Mouse (Mus musculus) megakaryocyte, embryonic 14.5 days (primary cell): ENCODE results near the gene Whrn. TPM values are rescaled to one million over a fixed set of nuclear protein-coding genes. Genes with fewer than 3 reads are reported as not detected.

ENCODE experiments used
- H3K27me3 ChIP-seq: replicated peaks from 2 replicates; pipeline ENCODE3; 2012; ENCODE audit warnings: inconsistent platforms
- H3K36me3 ChIP-seq: replicated peaks from 2 replicates; pipeline ENCODE3; 2012; ENCODE audit warnings: low read length, inconsistent platforms, mixed read lengths
- H3K4me1 ChIP-seq: 2 replicates; pipeline ENCODE4 v1.6.1; 2012; ENCODE audit warnings: inconsistent platforms
- H3K4me3 ChIP-seq: replicated peaks from 2 replicates; pipeline ENCODE3; 2012; ENCODE audit warnings: moderate library complexity, mild to moderate bottlenecking, inconsistent platforms
- H3K9me3 ChIP-seq: 2 replicates; pipeline ENCODE4 v1.6.1; 2012; ENCODE audit warnings: inconsistent platforms
- FLI1 ChIP-seq: IDR thresholded peaks from 2 replicates; pipeline ENCODE4 v1.6.1; 2012; ENCODE audit warnings: low read length, inconsistent platforms, mixed read lengths
- GATA1 ChIP-seq: IDR thresholded peaks from 3 replicates; pipeline ENCODE4 v1.6.1; 2012; ENCODE audit warnings: mixed read lengths, low read length, inconsistent platforms, borderline replicate concordance
- polyA plus RNA-seq: library from polyadenylated mRNA; stranded (reverse); fragments of >175 nt; gene quantifications from 2 replicates; pipeline ENCODE4 v1.2.3, GENCODE M21; 2012; ENCODE audit warnings: low replicate concordance; ENCODE audit not compliant: insufficient read depth

Gene Whrn
- polyA plus RNA-seq, 1 experiment = 0.30 TPM

DNA sequence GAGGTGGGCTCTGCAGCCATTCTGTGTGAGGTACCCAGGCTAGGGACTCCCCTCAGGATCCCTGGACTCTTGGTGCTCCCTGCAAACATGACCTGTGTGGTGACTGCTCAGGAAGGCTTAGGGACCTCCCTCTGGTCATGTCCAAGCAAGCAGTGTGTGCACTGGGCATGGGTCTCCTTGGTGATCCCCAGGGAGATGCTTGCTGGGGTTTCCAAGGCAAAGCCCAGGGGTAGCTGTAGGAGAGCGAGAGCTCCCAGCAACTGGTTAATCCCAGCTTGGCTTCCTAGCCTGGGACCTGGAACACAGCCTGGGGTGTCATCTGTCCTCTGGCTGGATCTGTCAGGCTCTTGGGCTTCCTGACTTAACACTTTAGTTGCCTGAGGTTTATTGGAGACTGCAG is 120.4 kb downstream of the Whrn start:
- peaks cover 16% of the 10 kb centered on the region for H3K4me1 ChIP-seq

GRCm38 (mm10) chr4:63374331-63374730 is 121.5 kb downstream of the Whrn start:
- no peaks in the 10 kb centered on the region for H3K9me3 ChIP-seq
- H3K36me3 ChIP-seq = peaks cover 79% of the 10 kb centered on the region
- H3K4me1 ChIP-seq = peaks cover 9% of the 10 kb centered on the region
- no peak for TF ChIP-seq FLI1
- TF ChIP-seq GATA1 = no peak
- H3K27me3 ChIP-seq = peaks cover 2% of the 10 kb centered on the region
- no peak overlapping the region for H3K4me3 ChIP-seq

More for the DNA sequence above, 120.4 kb downstream of the Whrn start:
- TF ChIP-seq FLI1 (no peak), GATA1 (no peak)
- Histone ChIP-seq H3K4me3 (no peak overlapping the region), H3K36me3 (peaks cover 80% of the 10 kb centered on the region), H3K27me3 (peaks cover 2% of the 10 kb centered on the region), H3K9me3 (no peaks in the 10 kb centered on the region)

GRCm38 (mm10) chr4:63373404-63373803 is 122.4 kb downstream of the Whrn start:
- peaks cover 2% of the 10 kb centered on the region for H3K27me3 ChIP-seq
- H3K4me1 ChIP-seq = peaks cover 4% of the 10 kb centered on the region; the same call in 1 of the 2 replicates
- H3K4me3 ChIP-seq = no peak overlapping the region
- peaks cover 75% of the 10 kb centered on the region for H3K36me3 ChIP-seq
- no peak for TF ChIP-seq FLI1
- TF ChIP-seq GATA1 = no peak
- H3K9me3 ChIP-seq = no peaks in the 10 kb centered on the region

DNA sequence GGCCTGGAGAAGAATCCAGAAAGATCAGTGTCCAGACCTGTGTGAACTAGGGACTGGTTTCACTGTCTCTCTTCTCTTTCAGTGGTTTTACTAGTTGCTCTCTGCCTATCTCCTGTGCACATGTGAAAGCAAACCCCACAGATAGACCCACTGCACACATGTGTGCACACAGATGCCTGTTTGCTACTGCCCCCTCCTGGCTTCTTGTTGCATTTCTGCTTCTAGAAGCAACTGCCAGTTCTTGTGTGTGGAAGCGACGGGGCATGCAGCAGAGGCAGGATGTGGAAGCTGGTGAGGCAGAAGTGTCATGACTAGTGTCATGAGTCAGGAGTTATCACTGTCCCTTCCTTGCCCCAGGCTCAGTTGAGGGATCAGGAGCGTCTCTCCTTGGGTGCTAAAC is 123.9 kb downstream of the Whrn start:
- H3K4me3 ChIP-seq = no peak overlapping the region
- peaks cover 69% of the 10 kb centered on the region for H3K36me3 ChIP-seq
- no peak for TF ChIP-seq GATA1
- no peak for TF ChIP-seq FLI1
- H3K9me3 ChIP-seq = no peaks in the 10 kb centered on the region
- H3K4me1 ChIP-seq = 0 out of 2 replicates have a peak, but pooled peaks cover 3% of the 10 kb centered on the region
- H3K27me3 ChIP-seq = peaks cover 2% of the 10 kb centered on the region

DNA sequence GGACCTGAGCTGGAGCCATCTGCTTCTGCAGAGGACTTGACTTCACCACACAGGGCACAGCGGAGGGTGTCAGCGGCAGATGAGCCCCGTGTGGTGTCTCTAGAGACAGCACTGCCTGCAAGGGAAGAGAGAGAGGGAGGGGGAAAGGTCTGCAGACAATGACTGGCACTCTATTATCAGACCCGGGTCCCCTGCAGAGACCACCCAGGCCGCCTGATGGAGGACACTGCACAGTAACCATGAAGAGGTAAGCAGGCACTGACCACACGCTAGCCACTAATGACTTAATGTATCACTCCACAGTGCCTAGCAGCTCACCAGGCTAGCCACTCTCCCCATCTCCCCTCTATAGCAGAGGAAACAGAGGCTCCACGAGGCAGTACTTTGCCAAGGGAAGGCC is 124.9 kb downstream of the Whrn start:
- no peak for TF ChIP-seq FLI1
- no peak for TF ChIP-seq GATA1
- Histone ChIP-seq H3K36me3 (peaks cover 61% of the 10 kb centered on the region), H3K9me3 (no peaks in the 10 kb centered on the region), H3K4me3 (no peak overlapping the region), H3K4me1 (0 out of 2 replicates have a peak, but pooled peaks cover 3% of the 10 kb centered on the region), H3K27me3 (peaks cover 3% of the 10 kb centered on the region)

DNA sequence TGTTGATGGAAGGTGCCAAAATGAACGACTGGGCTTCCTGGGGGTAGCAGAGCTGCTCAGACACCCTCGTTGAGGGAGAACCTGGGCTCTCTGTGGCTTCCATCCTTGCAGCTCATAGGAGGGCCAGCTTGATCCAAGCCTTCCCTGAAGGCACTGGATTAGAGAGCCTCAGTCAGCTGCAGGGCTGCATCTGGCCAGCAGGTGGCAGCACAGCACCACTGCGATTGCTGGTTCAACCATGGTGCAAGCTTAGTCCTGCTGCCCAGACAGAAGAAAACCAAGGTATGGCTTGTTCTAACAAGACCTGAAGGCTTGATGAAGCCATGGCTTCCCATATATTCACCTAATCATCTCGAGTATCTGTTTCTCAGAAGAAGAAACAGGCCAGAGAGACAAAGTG is 127.2 kb downstream of the Whrn start:
- peaks cover 6% of the 10 kb centered on the region for H3K27me3 ChIP-seq
- H3K4me1 ChIP-seq = 0 out of 2 replicates have a peak, but pooled peaks cover 3% of the 10 kb centered on the region
- H3K4me3 ChIP-seq = no peak overlapping the region
- TF ChIP-seq FLI1 = no peak
- H3K36me3 ChIP-seq = peaks cover 42% of the 10 kb centered on the region
- H3K9me3 ChIP-seq = no peaks in the 10 kb centered on the region

Other genes with a start within 250 kb of the Whrn start
- gene Orm1, start 151.4 kb downstream of the Whrn start, polyA plus RNA-seq = not detected in 2 replicates
- gene Orm3, start 139.8 kb downstream of the Whrn start, polyA plus RNA-seq = not detected in 2 replicates
- gene Orm2, start 133.5 kb downstream of the Whrn start, polyA plus RNA-seq = not detected in 2 replicates
- gene Akna, start 92.6 kb downstream of the Whrn start, polyA plus RNA-seq = 2.5 and 12.0 TPM in 2 replicates
- 12.2 and 191 TPM in 2 replicates for gene Atp6v1g1, start 48.8 kb upstream of the Whrn start, polyA plus RNA-seq
- 0.66 TPM in 1 of 2 replicates, not detected in the other for gene Tmem268, start 62.8 kb upstream of the Whrn start, polyA plus RNA-seq
- gene Gm11213, start 109.3 kb upstream of the Whrn start, polyA plus RNA-seq = not detected in 2 replicates
- not detected in 2 replicates for gene Tex48, start 126.4 kb upstream of the Whrn start, polyA plus RNA-seq
- not detected in 2 replicates for gene Gm11214, start 167.4 kb upstream of the Whrn start, polyA plus RNA-seq
- gene Tnfsf15, start 249.1 kb upstream of the Whrn start, polyA plus RNA-seq = not detected in 2 replicates